Mouse (Mus musculus) skeletal muscle tissue, adult 2 months (tissue): ENCODE data around the gene Mboat7.

ENCODE experiments used
- DNase-seq: peaks from one replicate; pipeline ENCODE4 v3.0.0-alpha.2; 2012; ENCODE audit warnings: low read depth, low spot score

The Mboat7 gene

DNA sequence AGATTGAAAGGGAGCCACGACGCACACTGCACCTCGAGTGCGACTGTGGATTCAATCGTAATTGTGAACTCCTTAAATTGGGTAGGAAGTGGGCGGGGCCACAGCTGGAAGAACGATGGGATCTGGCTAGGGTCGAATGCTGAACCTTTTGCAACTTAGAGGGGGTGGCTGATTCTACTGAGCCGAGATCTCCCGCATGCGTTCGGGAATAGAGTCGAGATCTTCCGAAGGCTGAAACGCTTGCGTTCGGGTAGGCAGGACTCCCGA lies 419 bp upstream of the Mboat7 start:
- no peak for DNase-seq

DNA sequence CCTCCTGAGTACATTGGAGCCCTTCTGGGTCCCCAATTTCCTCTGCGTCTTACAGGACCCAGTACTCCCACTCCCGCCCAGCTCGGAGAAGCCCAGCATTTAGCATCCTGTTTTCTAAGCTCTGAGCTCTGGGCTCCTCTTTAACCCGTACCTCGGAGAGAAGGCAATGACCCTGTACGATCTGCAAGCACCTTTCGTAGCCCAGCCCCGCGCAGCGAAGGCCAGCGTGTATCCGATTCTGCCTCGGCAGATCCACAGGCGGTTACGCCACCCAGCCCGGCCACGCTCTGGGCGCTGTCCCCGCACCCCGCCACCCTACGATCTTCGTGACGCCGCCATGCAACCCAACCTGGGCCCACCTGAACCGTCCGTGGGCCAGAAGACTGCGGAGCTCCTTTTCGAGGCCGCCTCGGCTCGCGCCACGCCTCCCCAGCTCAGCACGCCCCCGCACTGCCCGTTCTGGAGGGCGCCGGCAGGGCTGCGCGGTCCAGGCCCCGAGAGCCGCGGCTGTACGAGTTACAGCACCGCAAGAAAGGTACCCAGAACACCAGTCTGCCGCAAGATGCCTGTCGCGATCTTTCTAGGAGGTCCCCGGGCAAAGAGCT lies 839 bp downstream of the Mboat7 start, which contains the start of gene Tsen34:
TSS of gene Tsen34 (plus strand) at position 482 of the 605 bp plus-strand sequence.
- no peak for DNase-seq

DNA sequence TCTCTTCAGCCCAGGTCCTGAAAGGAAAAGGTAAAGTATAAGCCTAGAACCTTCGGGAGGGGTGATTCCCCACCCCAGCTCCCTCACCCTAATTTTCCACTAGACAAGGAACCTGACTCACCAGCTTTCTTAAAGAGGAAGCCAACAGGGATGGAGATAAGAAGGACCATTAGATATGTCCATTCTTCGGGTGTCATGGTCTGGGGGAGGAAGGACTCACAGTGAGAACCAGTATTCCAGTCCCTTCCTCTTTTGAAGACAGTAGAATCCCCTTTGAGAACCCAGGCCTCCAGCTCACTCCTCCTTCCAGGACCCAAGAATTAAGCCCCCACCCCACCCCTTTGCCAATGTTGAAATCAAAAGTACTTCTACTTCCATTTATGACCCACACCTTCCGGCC lies 1.4 kb downstream of the Mboat7 start:
- DNase-seq = no peak

DNA sequence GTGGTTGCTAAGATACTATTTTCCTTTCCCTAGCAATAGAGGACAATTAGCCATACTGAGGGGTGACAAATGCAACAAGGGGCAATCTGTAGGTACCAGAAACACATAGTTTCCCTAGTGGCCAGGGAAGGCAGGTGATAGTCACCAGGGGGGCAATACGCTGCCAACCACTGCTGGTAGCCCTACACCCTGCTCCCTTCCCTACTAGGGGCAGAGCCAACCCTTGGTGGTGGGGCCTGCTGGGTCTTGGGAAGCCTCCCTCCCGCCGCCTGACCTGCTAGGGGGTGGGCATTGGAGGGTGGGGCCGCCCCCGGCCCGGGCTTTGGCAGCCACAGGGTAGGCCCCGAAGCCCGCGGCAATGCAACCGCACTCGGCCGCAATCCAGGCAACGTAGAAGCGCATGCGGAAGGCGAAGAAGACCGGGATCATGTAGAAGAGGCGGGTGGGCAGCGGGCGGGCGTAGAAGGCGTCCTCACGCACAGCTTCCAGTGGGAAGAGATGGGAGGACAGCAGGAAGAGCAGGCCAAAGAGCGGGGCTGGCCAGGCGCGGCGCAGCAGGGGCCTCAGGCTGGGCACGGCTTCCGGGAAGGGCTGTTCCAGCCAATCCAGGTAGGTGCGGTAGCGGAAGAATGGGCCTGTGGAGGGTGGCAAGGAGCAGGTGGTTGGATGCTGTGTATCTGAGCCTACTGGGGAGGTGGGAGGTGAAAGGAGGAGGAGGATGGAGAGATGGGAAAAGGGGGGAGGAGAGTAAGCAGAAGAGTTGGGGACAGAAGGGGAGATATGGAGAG lies 7.7 kb downstream of the Mboat7 start:
- DNase-seq = no peak

- no peak for DNase-seq
These were observed 8.6 kb downstream of the Mboat7 start for GRCm38 (mm10) chr7:3684698-3685097.

- DNase-seq = no peak
These were observed 9.3 kb downstream of the Mboat7 start for GRCm38 (mm10) chr7:3683908-3684550.

- DNase-seq = no peak
These were observed 16.0 kb downstream of the Mboat7 start, which contains the start of gene Tmc4 for GRCm38 (mm10) chr7:3677342-3677741. Tmc4 (minus strand) TSS chr7:3677553.

GRCm38 (mm10) chr7:3676371-3676770 lies 17.0 kb downstream of the Mboat7 start:
- no peak for DNase-seq

GRCm38 (mm10) chr7:3675228-3675548 lies 18.1 kb downstream of the Mboat7 start:
- DNase-seq = no peak

- peak; percentile 55 for DNase-seq
These were observed 18.7 kb downstream of the Mboat7 start for GRCm38 (mm10) chr7:3674507-3675227.

DNA sequence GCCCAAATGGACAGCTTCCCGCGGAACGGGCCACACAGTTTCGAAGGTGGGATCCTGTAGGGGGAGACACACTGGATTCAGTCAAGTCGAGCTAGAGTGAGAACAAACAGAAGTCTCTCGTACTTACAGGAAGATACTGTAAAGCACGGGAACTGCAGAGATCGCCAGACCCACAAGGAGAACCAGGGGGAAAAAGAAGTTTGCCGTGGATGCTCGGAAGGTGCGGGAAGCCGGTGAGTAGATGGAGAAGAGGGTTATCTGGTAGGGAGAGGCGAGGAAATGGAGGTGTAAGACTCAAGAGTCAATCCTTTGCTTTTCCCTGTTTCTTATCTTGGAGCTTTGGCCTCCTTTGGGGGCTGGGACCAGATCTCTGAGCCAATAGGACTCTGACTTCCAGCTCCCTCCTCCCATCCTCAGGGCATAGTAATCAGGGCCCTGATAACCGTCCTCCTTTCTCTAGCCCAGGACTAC lies 26.4 kb downstream of the Mboat7 start:
- DNase-seq = no peak

- peak; percentile 99 for DNase-seq
These were observed 27.9 kb downstream of the Mboat7 start, which contains the start of gene Leng1 for GRCm38 (mm10) chr7:3665215-3666114. Leng1 (minus strand) TSS chr7:3665840.

- no peak for DNase-seq
These were observed 28.7 kb downstream of the Mboat7 start for GRCm38 (mm10) chr7:3664524-3665214.

DNA sequence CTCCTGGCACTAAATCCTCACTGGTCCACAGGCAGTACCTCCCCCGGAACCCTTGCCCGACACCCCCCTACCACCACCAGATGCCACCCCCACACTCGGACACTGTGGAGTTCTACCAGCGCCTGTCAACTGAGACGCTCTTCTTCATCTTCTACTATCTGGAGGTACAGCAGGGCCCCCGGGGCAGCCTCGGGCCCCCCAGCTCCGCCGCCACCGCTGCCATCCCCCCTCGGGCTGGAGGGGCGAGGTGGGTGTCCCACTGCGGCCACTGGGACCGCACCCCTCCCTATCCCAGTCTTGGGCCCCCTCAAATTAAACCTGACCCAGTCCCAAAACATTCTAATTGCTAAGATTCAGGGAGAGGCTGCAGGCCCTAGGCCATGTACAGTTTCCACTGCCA lies 34.7 kb downstream of the Mboat7 start:
- DNase-seq = no peak

- DNase-seq = no peak
These were observed 36.4 kb downstream of the Mboat7 start for GRCm38 (mm10) chr7:3656966-3657365.

DNA sequence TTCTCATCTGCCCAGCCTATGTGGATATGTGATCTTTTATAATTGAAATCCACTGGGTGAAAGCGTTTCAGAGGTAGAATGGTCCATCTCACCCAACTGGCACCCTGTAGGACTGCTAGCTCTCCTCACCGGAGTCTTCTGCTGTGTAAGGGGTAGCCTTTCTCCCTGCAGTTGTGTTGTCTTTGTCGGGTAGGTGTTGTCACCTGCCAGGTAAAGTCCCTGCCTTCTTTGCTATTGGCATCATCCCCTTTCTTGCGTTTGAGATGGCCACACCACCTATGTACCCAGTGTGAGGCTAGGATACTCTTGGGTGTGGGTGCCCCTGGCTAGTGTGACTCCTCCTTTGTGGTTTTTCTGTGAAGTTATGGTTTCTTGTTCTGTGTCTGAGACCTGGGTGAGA lies 46.7 kb downstream of the Mboat7 start:
- no peak for DNase-seq

GRCm38 (mm10) chr7:3646188-3646587 lies 47.1 kb downstream of the Mboat7 start:
- DNase-seq = no peak

- DNase-seq = no peak
These were observed 47.8 kb downstream of the Mboat7 start for GRCm38 (mm10) chr7:3645488-3646025.

GRCm38 (mm10) chr7:3644672-3645487 lies 48.4 kb downstream of the Mboat7 start, which contains the start of gene Cnot3:
Cnot3 (plus strand) TSS chr7:3645268.
- peak; percentile 99 for DNase-seq
